Mouse (Mus musculus) MEL (cell line): ENCODE data around the gene Cd151. TPM values are rescaled to one million over a fixed set of nuclear protein-coding genes. Genes with fewer than 3 reads are reported as not detected.

Experiments used
- DNase-seq: peaks from one replicate; pipeline ENCODE4 v3.0.0; 2011; ENCODE audit warnings: low read depth, low spot score
- H3K27ac ChIP-seq: 2 replicates; pipeline ENCODE4 v1.5.1; 2012; ENCODE audit warnings: low read depth, mild to moderate bottlenecking, control low read depth, low read length, moderate library complexity; ENCODE audit not compliant: control insufficient read depth
- H3K27me3 ChIP-seq, 2 experiments: fragments of 150-350 bp in 1 of 2; sonication (generic) in 1 of 2; 2 replicates each; pipeline ENCODE4 v1.6.1; 2012; ENCODE audit warnings: low read length in 2 of 2, mild to moderate bottlenecking in 2 of 2, improper control_type of control experiment in 1 of 2, moderate library complexity in 1 of 2; ENCODE audit not compliant: insufficient read depth in 2 of 2, control insufficient read depth in 1 of 2
- H3K36me3 ChIP-seq, 2 experiments: 2 replicates each; pipeline ENCODE4 v1.6.1; 2012 to 2014; ENCODE audit warnings: low read length in 2 of 2, improper control_type of control experiment in 1 of 2, inconsistent platforms in 1 of 2, mild to moderate bottlenecking in 1 of 2; ENCODE audit not compliant: insufficient read depth in 2 of 2, control insufficient read depth in 1 of 2
- H3K4me1 ChIP-seq, 2 experiments: fragments of 150-350 bp in 1 of 2; sonication (generic) in 1 of 2; 2 replicates each; pipeline ENCODE4 v1.6.1; 2012; ENCODE audit warnings: low read length in 2 of 2, improper control_type of control experiment in 1 of 2, mild to moderate bottlenecking in 1 of 2; ENCODE audit not compliant: insufficient read depth in 2 of 2, control insufficient read depth in 1 of 2
- H3K4me3 ChIP-seq, 2 experiments: fragments of 150-350 bp in 1 of 2; sonication (generic) in 1 of 2; 2 replicates each; pipeline ENCODE4 v1.5.1; 2012; ENCODE audit warnings: low read depth in 2 of 2, low read length in 2 of 2, mild to moderate bottlenecking in 2 of 2, moderate library complexity in 2 of 2, control low read depth in 1 of 2, improper control_type of control experiment in 1 of 2; ENCODE audit not compliant: control insufficient read depth in 1 of 2, insufficient read depth in 1 of 2
- H3K79me2 ChIP-seq: 2 replicates; pipeline ENCODE4 v1.6.1; 2012; ENCODE audit warnings: mild to moderate bottlenecking, low read length, moderate library complexity; ENCODE audit not compliant: control insufficient read depth, poor library complexity, insufficient read depth
- H3K9ac ChIP-seq: 2 replicates; pipeline ENCODE4 v1.6.1; 2012; ENCODE audit warnings: low read depth, mild to moderate bottlenecking, control low read depth, low read length, moderate library complexity; ENCODE audit not compliant: control insufficient read depth, poor library complexity, severe bottlenecking
- H3K9me3 ChIP-seq: fragments of 150-350 bp; sonication (generic); replicated peaks from 2 replicates; pipeline ENCODE4 v1.6.1; 2012; ENCODE audit warnings: mild to moderate bottlenecking, low read length, improper control_type of control experiment, moderate library complexity; ENCODE audit not compliant: insufficient read depth
- BHLHE40 ChIP-seq: IDR thresholded peaks from 2 replicates; pipeline ENCODE4 v1.6.1; 2012; ENCODE audit warnings: low read depth, mild to moderate bottlenecking, inconsistent platforms, low read length, improper control_type of control experiment, borderline replicate concordance
- CHD1 ChIP-seq: IDR thresholded peaks from 2 replicates; pipeline ENCODE4 v1.6.1; 2012; ENCODE audit warnings: low read depth, mild to moderate bottlenecking, inconsistent platforms, low read length, improper control_type of control experiment
- CHD2 ChIP-seq: IDR thresholded peaks from 2 replicates; pipeline ENCODE4 v1.6.1; 2011; ENCODE audit warnings: low read length, improper control_type of control experiment
- CTCF ChIP-seq, 3 experiments: IDR thresholded peaks in 2 of 3; conservative IDR thresholded peaks in 1 of 3; 2 replicates each; pipeline ENCODE4 v1.5.1; 2011 to 2012; ENCODE audit warnings: low read length in 3 of 3, low read depth in 2 of 3, mild to moderate bottlenecking in 2 of 3, improper control_type of control experiment in 1 of 3, inconsistent platforms in 1 of 3, mixed read lengths in 1 of 3, moderate library complexity in 1 of 3; ENCODE audit not compliant: control insufficient read depth in 1 of 3, insufficient read depth in 1 of 3, poor library complexity in 1 of 3, severe bottlenecking in 1 of 3
- E2F4 ChIP-seq: IDR thresholded peaks from 2 replicates; pipeline ENCODE4 v1.6.1; 2011; ENCODE audit warnings: low read depth, low read length, improper control_type of control experiment, borderline replicate concordance
- ELF1 ChIP-seq: IDR thresholded peaks from 2 replicates; pipeline ENCODE4 v1.6.1; 2014; ENCODE audit warnings: low read depth, mild to moderate bottlenecking, inconsistent platforms, low read length, improper control_type of control experiment, moderate library complexity
- EP300 ChIP-seq, 2 experiments: IDR thresholded peaks; 2 replicates each; pipeline ENCODE4 v1.6.1; 2011; ENCODE audit warnings: improper control_type of control experiment in 2 of 2, low read length in 2 of 2, low read depth in 1 of 2, mild to moderate bottlenecking in 1 of 2
- ETS1 ChIP-seq: IDR thresholded peaks from 2 replicates; pipeline ENCODE4 v1.6.1; 2012; ENCODE audit warnings: low read depth, mild to moderate bottlenecking, inconsistent platforms, low read length, improper control_type of control experiment, moderate library complexity
- GATA1 ChIP-seq: IDR thresholded peaks from 2 replicates; pipeline ENCODE4 v1.6.1; 2011; ENCODE audit warnings: low read depth, low read length, improper control_type of control experiment
- HCFC1 ChIP-seq: IDR thresholded peaks from 2 replicates; pipeline ENCODE4 v1.6.1; 2012; ENCODE audit warnings: low read depth, mild to moderate bottlenecking, inconsistent platforms, low read length, improper control_type of control experiment, moderate library complexity
- JUND ChIP-seq: IDR thresholded peaks from 2 replicates; pipeline ENCODE4 v1.6.1; 2011; ENCODE audit warnings: low read depth, mild to moderate bottlenecking, improper control_type of control experiment, low read length
- KAT2A ChIP-seq: conservative IDR thresholded peaks from 2 replicates; pipeline ENCODE4 v1.6.1; 2012; ENCODE audit warnings: low read depth, low read length, improper control_type of control experiment, inconsistent platforms
- MAFK ChIP-seq: IDR thresholded peaks from 2 replicates; pipeline ENCODE4 v1.6.1; 2011; ENCODE audit warnings: low read depth, mild to moderate bottlenecking, low read length, improper control_type of control experiment, borderline replicate concordance
- MAX ChIP-seq: IDR thresholded peaks from 2 replicates; pipeline ENCODE4 v1.6.1; 2011; ENCODE audit warnings: low read length, improper control_type of control experiment
- MAZ ChIP-seq: IDR thresholded peaks from 2 replicates; pipeline ENCODE4 v1.6.1; 2012; ENCODE audit warnings: low read depth, mild to moderate bottlenecking, inconsistent platforms, low read length, improper control_type of control experiment
- MEF2A ChIP-seq: IDR thresholded peaks from 2 replicates; pipeline ENCODE4 v1.6.1; 2014; ENCODE audit warnings: low read depth, mild to moderate bottlenecking, inconsistent platforms, low read length, improper control_type of control experiment; ENCODE audit not compliant: poor library complexity, insufficient replicate concordance, severe bottlenecking; ENCODE audit errors: extremely low read depth
- MYB ChIP-seq: IDR thresholded peaks from 2 replicates; pipeline ENCODE4 v1.6.1; 2011; ENCODE audit warnings: mild to moderate bottlenecking, low read depth, low read length, improper control_type of control experiment
- MYC ChIP-seq: IDR thresholded peaks from 2 replicates; pipeline ENCODE4 v1.6.1; 2011; ENCODE audit warnings: low read depth, mild to moderate bottlenecking, low read length, improper control_type of control experiment, moderate library complexity
- NELFE ChIP-seq: IDR thresholded peaks from 2 replicates; pipeline ENCODE4 v1.6.1; 2011; ENCODE audit warnings: low read depth, low read length, improper control_type of control experiment
- NRF1 ChIP-seq: IDR thresholded peaks from 2 replicates; pipeline ENCODE4 v1.6.1; 2014; ENCODE audit warnings: low read depth, mild to moderate bottlenecking, inconsistent platforms, low read length, improper control_type of control experiment, moderate library complexity; ENCODE audit not compliant: poor library complexity, insufficient read depth, severe bottlenecking
- POLR2A ChIP-seq, 2 experiments: IDR thresholded peaks; 2 replicates each; pipeline ENCODE4 v1.6.1; 2011 to 2012; ENCODE audit warnings: low read length in 2 of 2, mild to moderate bottlenecking in 2 of 2, control low read depth in 1 of 2, improper control_type of control experiment in 1 of 2, low read depth in 1 of 2, moderate library complexity in 1 of 2; ENCODE audit not compliant: control insufficient read depth in 1 of 2, insufficient read depth in 1 of 2, poor library complexity in 1 of 2
- POLR2AphosphoS2 ChIP-seq: IDR thresholded peaks from 2 replicates; pipeline ENCODE4 v1.6.1; 2011; ENCODE audit warnings: low read length, improper control_type of control experiment
- RAD21 ChIP-seq: IDR thresholded peaks from 2 replicates; pipeline ENCODE4 v1.6.1; 2011; ENCODE audit warnings: mild to moderate bottlenecking, low read depth, low read length, improper control_type of control experiment
- RCOR1 ChIP-seq: IDR thresholded peaks from 2 replicates; pipeline ENCODE4 v1.6.1; 2012; ENCODE audit warnings: low read depth, mild to moderate bottlenecking, inconsistent platforms, low read length, improper control_type of control experiment
- SIN3A ChIP-seq: IDR thresholded peaks from 2 replicates; pipeline ENCODE4 v1.6.1; 2012; ENCODE audit warnings: low read length, improper control_type of control experiment, inconsistent platforms
- SMC3 ChIP-seq: IDR thresholded peaks from 2 replicates; pipeline ENCODE4 v1.6.1; 2011; ENCODE audit warnings: low read depth, low read length, improper control_type of control experiment
- TAL1 ChIP-seq: IDR thresholded peaks from 2 replicates; pipeline ENCODE4 v1.6.1; 2012; ENCODE audit warnings: mild to moderate bottlenecking, inconsistent platforms, low read length, moderate library complexity, mixed read lengths
- TBP ChIP-seq: IDR thresholded peaks from 2 replicates; pipeline ENCODE4 v1.8.0; 2011; ENCODE audit warnings: low read depth, low read length, improper control_type of control experiment
- TCF12 ChIP-seq: IDR thresholded peaks from 2 replicates; pipeline ENCODE4 v1.6.1; 2014; ENCODE audit warnings: low read depth, mild to moderate bottlenecking, inconsistent platforms, low read length, improper control_type of control experiment, moderate library complexity
- UBTF ChIP-seq: IDR thresholded peaks from 2 replicates; pipeline ENCODE4 v1.6.1; 2012; ENCODE audit warnings: low read depth, mild to moderate bottlenecking, inconsistent platforms, low read length, improper control_type of control experiment, moderate library complexity, borderline replicate concordance; ENCODE audit not compliant: insufficient read depth
- USF1 ChIP-seq: IDR thresholded peaks from 2 replicates; pipeline ENCODE4 v1.6.1; 2014; ENCODE audit warnings: low read depth, mild to moderate bottlenecking, inconsistent platforms, low read length, improper control_type of control experiment, moderate library complexity
- USF2 ChIP-seq, 2 experiments: IDR thresholded peaks; 2 replicates each; pipeline ENCODE4 v1.6.1; 2011 to 2012; ENCODE audit warnings: improper control_type of control experiment in 2 of 2, low read length in 2 of 2, borderline replicate concordance in 1 of 2, inconsistent platforms in 1 of 2, low read depth in 1 of 2, mild to moderate bottlenecking in 1 of 2; ENCODE audit not compliant: insufficient read depth in 1 of 2
- ZC3H11A ChIP-seq: IDR thresholded peaks from 2 replicates; pipeline ENCODE4 v1.6.1; 2012; ENCODE audit warnings: low read depth, mild to moderate bottlenecking, inconsistent platforms, low read length, improper control_type of control experiment
- ZKSCAN1 ChIP-seq: IDR thresholded peaks from 2 replicates; pipeline ENCODE4 v1.6.1; 2012; ENCODE audit warnings: low read depth, mild to moderate bottlenecking, inconsistent platforms, low read length, improper control_type of control experiment, moderate library complexity
- ZMIZ1 ChIP-seq: IDR thresholded peaks from 2 replicates; pipeline ENCODE4 v1.6.1; 2012; ENCODE audit warnings: low read depth, mild to moderate bottlenecking, inconsistent platforms, low read length, improper control_type of control experiment, moderate library complexity
- ZNF384 ChIP-seq: IDR thresholded peaks from 2 replicates; pipeline ENCODE4 v1.6.1; 2012; ENCODE audit warnings: low read depth, mild to moderate bottlenecking, inconsistent platforms, low read length, improper control_type of control experiment
- polyA plus RNA-seq, 2 experiments: library from polyadenylated mRNA; stranded (reverse) in 1 of 2; unstranded in 1 of 2; fragments of >175 nt in 1 of 2; fragments of >200 nt in 1 of 2; gene quantifications; 2 replicates each; pipeline versions ENCODE4 v1.2.1 to v1.2.4; 2012; ENCODE audit warnings: low replicate concordance in 2 of 2, low read depth in 1 of 2; ENCODE audit not compliant: insufficient read length in 2 of 2, insufficient read depth in 1 of 2, missing spikeins in 1 of 2
- total RNA-seq: library from RNA; depleted of rRNA; stranded (reverse); fragments of 300-350 nt; gene quantifications from 2 replicates; pipeline ENCODE4 v1.2.3, GENCODE M21; 2012

Gene Cd151
- total and polyA plus RNA-seq, 3 experiments: 40.6 to 86.6 TPM; not detected in 1

- Histone ChIP-seq H3K36me3 (peaks cover 0 to 16% of the 10 kb centered on the region in 2 experiments; a peak in 2 of 4 replicates), H3K9ac (peak within 1 kb of the TSS; percentile 98), H3K27ac (peak within 1 kb of the TSS; percentile 71), H3K9me3 (no peaks in the 10 kb centered on the region), H3K4me3 (peak within 1 kb of the TSS; percentile 95), H3K79me2 (peaks cover 51% of the 10 kb centered on the region), H3K4me1 (peaks cover 3 to 22% of the 10 kb centered on the region in 2 experiments; a peak in 3 of 4 replicates), H3K27me3 (no peaks in the 10 kb centered on the region)
- DNase-seq: peak; percentile 91
- TF ChIP-seq ZC3H11A: no peak
- peak; percentile 22; the same call in 1 of the 2 replicates for TF ChIP-seq TCF12
- no peak; the same call in 1 of the 2 replicates for TF ChIP-seq UBTF
- TF ChIP-seq ZKSCAN1: no peak
- no peak; the same call in 1 of the 2 replicates for TF ChIP-seq KAT2A
- no peak for TF ChIP-seq JUND
- TF ChIP-seq MYC: no peak
- no peak for TF ChIP-seq ZMIZ1
- no peak for TF ChIP-seq ZNF384
- TF ChIP-seq TAL1: no peak
- TF ChIP-seq MYB: no peak
- TF ChIP-seq SIN3A: peak; percentile 98
- no peak for TF ChIP-seq SMC3
- no peak for TF ChIP-seq CHD2
- no peak for TF ChIP-seq RAD21
- TF ChIP-seq NELFE: peak; percentile 82
- no peak for TF ChIP-seq E2F4
- TF ChIP-seq HCFC1: peak; percentile 89
- no peak for TF ChIP-seq EP300 (IDR thresholded peaks at IDR 0.05; ENCODE audit: low read depth in 1 of 2, low read length in 2 of 2)
- no peak for TF ChIP-seq GATA1
- TF ChIP-seq POLR2AphosphoS2: no peak; the same call in 1 of the 2 replicates
- peak; percentile 15; the same call in 1 of the 2 replicates for TF ChIP-seq TBP
- 0 out of 2 replicates have a peak, but pooled peaks have one; percentile 17 for TF ChIP-seq MAZ
- no peak for TF ChIP-seq ETS1
- TF ChIP-seq ELF1: no peak
- TF ChIP-seq NRF1: no peak
- TF ChIP-seq MAX: peak; percentile 67
- TF ChIP-seq MEF2A: no peak
- peak; percentile 99 for TF ChIP-seq CHD1
- TF ChIP-seq RCOR1: no peak
- no peak for TF ChIP-seq MAFK
- peak in 1 of 2 experiments; percentile 84; a peak in 3 of 4 replicates for TF ChIP-seq POLR2A (IDR thresholded peaks at IDR 0.05; ENCODE audit: control insufficient read depth in 1 of 2, insufficient read depth in 1 of 2, low read depth in 1 of 2, low read length in 2 of 2, poor library complexity in 1 of 2)
- TF ChIP-seq BHLHE40: no peak
- TF ChIP-seq CTCF (IDR thresholded peaks at IDR 0.05 in 2 of 3, conservative IDR thresholded peaks at IDR 0.05 in 1 of 3; ENCODE audit: control insufficient read depth in 1 of 3, insufficient read depth in 1 of 3, low read depth in 2 of 3, low read length in 3 of 3, poor library complexity in 1 of 3, severe bottlenecking in 1 of 3): 0 out of 6 replicates have a peak, but pooled peaks of 1 of the 3 experiments have one; percentile 17
- TF ChIP-seq USF2 (IDR thresholded peaks at IDR 0.05; ENCODE audit: borderline replicate concordance in 1 of 2, insufficient read depth in 1 of 2, low read depth in 1 of 2, low read length in 2 of 2): no peak
- no peak for TF ChIP-seq USF1
These were observed 8.0 kb downstream of the Cd151 start, which contains the start of the genes Polr2l and Tspan4 for GRCm38 (mm10) chr7:141475011-141475804. Polr2l (minus strand) TSS chr7:141475132. Tspan4 (plus strand) TSS chr7:141475240.
